Mouse (Mus musculus) lung, embryonic 15.5 days (tissue): ENCODE results near the gene Sec31a. TPM values are rescaled to one million over a fixed set of nuclear protein-coding genes. Genes with fewer than 3 reads are reported as not detected.

Experiments
- ATAC-seq: fragments of 200-750 bp; cut with Nextera tagmentation; 2 replicates; pipeline ENCODE4 v1.8.0; 2017; ENCODE audit warnings: moderate number of reproducible peaks, borderline replicate concordance; ENCODE audit not compliant: low FRiP score, low TSS enrichment; ENCODE audit errors: extremely low read depth
- H3K27ac ChIP-seq: fragments of 300-500 bp; sonication (generic); 2 replicates; pipeline ENCODE4 v1.5.1; 2015; ENCODE audit warnings: moderate library complexity, mild to moderate bottlenecking, inconsistent platforms
- H3K27me3 ChIP-seq: fragments of 300-500 bp; sonication (generic); 2 replicates; pipeline ENCODE4 v1.6.1; 2015; ENCODE audit warnings: inconsistent platforms
- H3K36me3 ChIP-seq: fragments of 300-500 bp; sonication (generic); 2 replicates; pipeline ENCODE4 v1.6.1; 2015; ENCODE audit warnings: inconsistent platforms
- H3K4me1 ChIP-seq: fragments of 300-500 bp; sonication (generic); 2 replicates; pipeline ENCODE4 v1.6.1; 2015; ENCODE audit warnings: inconsistent platforms
- H3K4me2 ChIP-seq: fragments of 300-500 bp; sonication (generic); 2 replicates; pipeline ENCODE4 v1.6.1; 2015; ENCODE audit warnings: inconsistent platforms, mild to moderate bottlenecking, moderate library complexity
- H3K4me3 ChIP-seq: fragments of 300-500 bp; sonication (generic); 2 replicates; pipeline ENCODE4 v1.5.1; 2015; ENCODE audit warnings: mild to moderate bottlenecking, inconsistent platforms
- H3K9ac ChIP-seq: fragments of 300-500 bp; sonication (generic); 2 replicates; pipeline ENCODE4 v1.6.1; 2015; ENCODE audit warnings: inconsistent platforms
- H3K9me3 ChIP-seq: fragments of 300-500 bp; sonication (generic); 2 replicates; pipeline ENCODE4 v1.6.1; 2016; ENCODE audit warnings: inconsistent platforms
- WGBS: fragments of 180-500 bp; shearing (Covaris S2); methylation state at CpG from one replicate; pipeline ENCODE4 v1.1.7; 2015; 5-methylcytosine and 5-hydroxymethylcytosine counted together
- polyA plus RNA-seq: library from polyadenylated mRNA; unstranded; fragments of >200 nt; fragmentation: Nextera tagmentation; extraction: Ambion mirVana; gene quantifications from 2 replicates; pipeline ENCODE4 v1.2.1, GENCODE M21; 2015

The Sec31a gene
- polyA plus RNA-seq, 1 experiment from 2014 or later, result 152 TPM

DNA sequence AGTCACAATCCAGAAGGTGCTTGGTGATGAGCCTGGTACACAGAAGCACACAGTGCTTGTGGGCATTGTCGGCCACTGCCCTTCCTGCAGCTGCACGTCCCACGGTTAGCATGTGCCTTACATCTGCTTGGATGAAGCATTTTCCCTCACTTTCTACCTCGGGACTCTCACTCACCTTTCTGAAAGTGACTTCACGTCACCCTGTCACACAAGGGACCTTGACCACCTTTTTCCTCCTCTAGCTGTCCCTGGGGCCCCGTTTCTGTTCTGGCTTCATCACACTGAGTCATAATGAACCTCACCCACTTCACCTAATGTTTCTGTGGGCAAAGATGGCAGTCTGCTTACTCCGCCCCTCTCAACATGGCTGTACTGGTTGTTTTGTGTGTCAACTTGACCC, 75.0 kb downstream of the Sec31a start:
- Histone ChIP-seq H3K4me2 (no peak overlapping the region), H3K9me3 (no peaks in the 10 kb centered on the region), H3K9ac (no peak overlapping the region), H3K27ac (no peak overlapping the region), H3K36me3 (no peaks in the 10 kb centered on the region), H3K27me3 (no peaks in the 10 kb centered on the region), H3K4me3 (no peak overlapping the region), H3K4me1 (no peaks in the 10 kb centered on the region)
- no peak for ATAC-seq
- 87% methylated on average over 7 of the region's 7 CpGs for WGBS

DNA sequence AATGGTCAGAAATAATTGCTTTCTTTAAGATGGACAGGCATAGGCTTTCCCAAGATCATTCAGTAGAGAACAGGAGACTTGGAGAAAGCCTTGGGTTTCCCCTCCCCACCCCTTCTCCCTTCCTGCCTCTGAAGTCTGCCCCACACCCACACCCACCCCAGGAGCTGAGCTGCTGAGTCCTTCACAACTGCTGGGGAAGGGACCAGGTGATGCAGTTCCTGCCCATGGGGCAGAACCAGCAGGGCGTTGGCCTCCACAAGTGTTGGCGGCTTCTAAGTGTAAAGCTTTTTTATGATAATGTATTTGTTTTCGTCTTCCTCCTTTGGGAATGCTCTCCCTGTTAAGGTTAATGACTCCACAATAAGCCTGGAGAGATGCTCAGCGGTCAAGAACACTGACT, 78.2 kb downstream of the Sec31a start:
- no peak overlapping the region for H3K9ac ChIP-seq

DNA sequence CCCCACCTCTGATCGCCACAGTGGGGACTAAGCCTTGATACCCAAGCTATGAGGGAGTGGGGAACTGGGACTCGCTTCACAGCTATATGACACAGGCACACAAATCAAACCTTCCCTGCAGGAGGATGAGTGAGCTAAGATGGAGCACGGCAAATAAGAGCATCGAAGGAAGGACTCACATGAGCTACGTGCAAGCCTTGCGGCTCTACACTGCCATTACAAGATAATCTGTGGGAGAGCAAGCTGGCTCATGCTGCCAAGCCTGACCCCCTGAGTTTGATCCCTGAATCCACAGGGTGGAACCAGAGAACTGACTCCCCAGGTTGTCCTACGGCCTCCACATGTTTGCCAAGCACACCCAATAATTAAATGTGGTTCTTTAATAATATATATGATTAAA, 79.2 kb downstream of the Sec31a start:
- Histone ChIP-seq H3K4me1 (no peaks in the 10 kb centered on the region), H3K9me3 (no peaks in the 10 kb centered on the region), H3K36me3 (no peaks in the 10 kb centered on the region), H3K4me3 (no peak overlapping the region), H3K9ac (no peak overlapping the region), H3K4me2 (no peak overlapping the region), H3K27ac (no peak overlapping the region), H3K27me3 (no peaks in the 10 kb centered on the region)
- no peak for ATAC-seq
- 78% methylated on average over 7 of the region's 7 CpGs for WGBS

More for the DNA sequence above, 78.2 kb downstream of the Sec31a start:
- H3K27me3 ChIP-seq, result no peaks in the 10 kb centered on the region
- H3K36me3 ChIP-seq, result no peaks in the 10 kb centered on the region
- no peaks in the 10 kb centered on the region for H3K4me1 ChIP-seq
- 84% methylated on average over 4 of the region's 4 CpGs for WGBS
- no peak overlapping the region for H3K4me3 ChIP-seq
- ATAC-seq, result no peak
- H3K27ac ChIP-seq, result no peak overlapping the region
- H3K4me2 ChIP-seq, result no peak overlapping the region
- no peaks in the 10 kb centered on the region for H3K9me3 ChIP-seq

DNA sequence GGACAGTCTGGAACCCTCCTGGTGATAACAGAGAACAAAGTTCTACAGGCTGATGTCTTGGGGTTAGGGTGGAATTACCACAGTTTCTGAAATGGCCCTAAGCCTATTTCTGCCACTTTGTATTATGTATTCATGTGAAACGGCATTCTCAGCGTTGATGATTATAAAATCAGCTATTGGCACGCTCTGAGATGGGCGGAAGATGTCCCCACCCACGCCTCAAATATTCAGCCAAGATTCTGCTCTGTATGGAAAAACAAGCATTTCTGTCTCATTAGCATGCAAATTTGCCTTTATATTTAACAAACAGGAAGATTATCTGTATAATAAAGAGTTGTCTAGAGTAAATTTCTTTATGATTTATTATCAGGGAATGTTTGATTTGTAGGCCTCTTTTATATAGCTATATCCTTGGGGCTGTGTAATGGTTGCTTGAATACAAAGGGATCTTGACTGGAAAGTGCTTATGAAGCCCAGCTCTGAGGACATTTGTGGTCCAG, 80.4 kb downstream of the Sec31a start:
- Histone ChIP-seq H3K27me3 (no peaks in the 10 kb centered on the region), H3K4me2 (no peak overlapping the region), H3K4me3 (no peak overlapping the region), H3K9ac (no peak overlapping the region), H3K36me3 (no peaks in the 10 kb centered on the region), H3K27ac (no peak overlapping the region), H3K9me3 (no peaks in the 10 kb centered on the region), H3K4me1 (no peaks in the 10 kb centered on the region)
- WGBS, result 82% methylated on average over 5 of the region's 5 CpGs
- no peak for ATAC-seq

DNA sequence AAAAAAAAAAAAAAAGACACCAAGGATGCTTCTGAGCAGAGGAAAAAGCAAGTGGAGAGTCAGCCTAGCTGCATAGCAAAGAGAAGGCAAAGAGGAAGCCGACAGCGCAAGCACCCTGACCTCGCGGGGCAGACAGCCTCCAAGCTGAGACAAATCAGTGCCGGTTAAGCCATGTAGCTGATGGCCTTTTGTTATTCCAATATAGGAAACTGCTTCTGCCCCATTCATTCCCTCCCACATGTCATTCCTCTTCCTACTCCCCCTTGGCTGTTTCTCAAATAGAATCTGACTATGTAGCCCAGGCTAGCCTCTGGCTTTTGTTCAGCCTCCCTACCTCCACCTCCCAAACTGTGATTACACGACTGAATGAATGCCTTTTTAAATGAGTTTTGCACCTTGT, 81.3 kb downstream of the Sec31a start:
- 56% methylated on average over 6 of the region's 6 CpGs for WGBS
- no peaks in the 10 kb centered on the region for H3K36me3 ChIP-seq
- no peak overlapping the region for H3K27ac ChIP-seq
- no peaks in the 10 kb centered on the region for H3K9me3 ChIP-seq
- H3K4me2 ChIP-seq, result no peak overlapping the region
- H3K27me3 ChIP-seq, result no peaks in the 10 kb centered on the region
- no peak overlapping the region for H3K9ac ChIP-seq
- no peak overlapping the region for H3K4me3 ChIP-seq
- ATAC-seq, result no peak
- H3K4me1 ChIP-seq, result no peaks in the 10 kb centered on the region

DNA sequence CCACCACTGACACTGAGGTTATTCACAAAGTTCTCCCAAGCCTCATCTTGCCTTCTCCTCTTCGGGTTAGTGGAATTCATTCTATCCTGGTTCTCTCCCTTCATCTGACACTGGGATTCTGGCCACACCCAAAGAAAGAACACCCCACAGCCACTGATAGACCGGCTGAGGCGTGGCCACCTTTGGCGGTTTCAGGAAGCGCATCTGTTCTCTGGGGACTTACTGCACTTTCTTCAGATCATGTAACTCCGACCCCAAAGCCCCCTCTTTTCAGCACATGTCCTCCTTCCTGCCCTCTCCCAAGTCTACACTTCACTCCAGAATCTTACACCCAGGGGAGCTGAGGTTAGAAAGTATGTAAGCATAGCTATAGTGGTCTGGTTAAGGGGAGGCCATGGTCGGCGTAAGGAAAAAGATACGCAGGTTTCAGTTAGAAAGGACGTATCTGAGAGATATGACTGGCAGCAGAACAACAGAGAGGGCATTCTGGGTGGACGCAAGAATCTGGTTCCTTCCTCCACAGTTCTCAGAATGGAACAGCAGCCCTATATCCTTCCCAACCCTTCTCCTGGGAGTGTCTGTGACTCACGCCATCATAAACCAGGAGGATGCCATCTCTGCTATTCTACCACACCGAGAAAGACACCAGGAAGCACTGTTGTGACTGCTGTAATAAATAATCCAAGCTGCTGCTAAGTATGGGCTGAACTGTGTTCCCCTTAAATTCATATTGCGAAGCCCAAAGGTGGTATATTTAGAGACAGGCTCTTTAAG, 82.2 kb downstream of the Sec31a start:
- Histone ChIP-seq H3K27me3 (no peaks in the 10 kb centered on the region), H3K4me1 (no peaks in the 10 kb centered on the region), H3K9me3 (no peaks in the 10 kb centered on the region), H3K4me3 (no peak overlapping the region), H3K36me3 (no peaks in the 10 kb centered on the region), H3K4me2 (no peak overlapping the region), H3K27ac (no peak overlapping the region), H3K9ac (no peak overlapping the region)
- ATAC-seq, result no peak
- WGBS, result 55% methylated on average over 14 of the region's 14 CpGs

DNA sequence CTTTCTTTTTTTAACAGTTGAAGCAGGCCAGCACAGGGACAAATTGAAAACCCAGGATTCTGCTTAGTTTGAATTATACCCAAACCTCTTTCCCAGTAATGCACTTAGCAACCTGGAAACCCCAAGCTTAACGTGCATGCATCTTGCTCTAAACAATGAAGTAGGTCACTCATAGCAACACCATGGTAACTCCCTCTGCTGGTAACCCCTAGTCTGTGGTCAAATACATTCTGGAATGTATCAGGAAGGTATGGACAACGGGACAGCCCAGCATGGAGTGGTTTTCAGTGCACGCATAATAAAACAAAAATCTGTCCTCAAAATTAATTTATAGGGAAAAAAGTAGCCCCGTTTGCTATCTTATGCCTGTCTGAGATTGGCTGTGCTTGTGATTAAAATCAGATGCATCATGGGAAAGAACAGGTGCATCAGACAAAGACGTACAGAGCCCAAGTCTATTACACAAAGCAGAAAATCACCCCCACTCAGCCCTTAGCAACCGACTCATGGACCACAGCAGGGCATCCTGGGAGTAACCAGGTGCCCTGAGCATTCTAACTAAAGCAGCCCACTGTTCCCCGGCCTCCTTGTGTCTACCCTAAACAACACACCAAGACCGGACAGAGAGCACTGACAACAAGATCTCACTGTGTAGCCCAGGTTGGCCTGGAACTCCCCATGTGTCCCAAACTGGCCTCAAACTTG, 83.6 kb downstream of the Sec31a start:
- WGBS, result 69% methylated on average over 8 of the region's 8 CpGs
- H3K27ac ChIP-seq, result no peak overlapping the region

DNA sequence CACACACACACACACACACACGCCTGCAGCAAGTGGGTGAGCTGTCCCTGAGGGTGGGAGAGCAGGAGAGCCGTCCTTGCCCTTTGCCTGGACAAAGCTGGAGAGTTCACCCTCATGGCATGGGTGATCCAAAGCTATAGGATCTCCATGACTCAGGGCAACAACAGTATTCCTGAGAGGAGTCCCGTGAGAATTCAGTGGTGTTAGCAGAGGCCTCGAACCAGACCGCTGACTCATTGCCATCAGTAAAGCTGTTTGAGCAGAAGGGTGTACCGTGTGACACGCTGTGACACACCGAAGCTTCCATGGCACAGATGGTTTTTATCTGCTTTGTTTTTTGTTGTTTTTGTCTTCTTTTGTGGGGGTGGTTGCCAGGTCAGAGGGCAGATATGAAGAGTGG, 84.4 kb downstream of the Sec31a start:
- Histone ChIP-seq H3K27me3 (no peaks in the 10 kb centered on the region), H3K4me2 (no peak overlapping the region), H3K4me3 (no peak overlapping the region), H3K4me1 (no peaks in the 10 kb centered on the region), H3K9me3 (no peaks in the 10 kb centered on the region), H3K36me3 (no peaks in the 10 kb centered on the region), H3K9ac (no peak overlapping the region), H3K27ac (no peak overlapping the region)
- no peak for ATAC-seq
- 88% methylated on average over 8 of the region's 8 CpGs for WGBS

More for the DNA sequence above, 83.6 kb downstream of the Sec31a start:
- H3K36me3 ChIP-seq, result no peaks in the 10 kb centered on the region
- H3K9me3 ChIP-seq, result no peaks in the 10 kb centered on the region
- no peak overlapping the region for H3K9ac ChIP-seq
- no peaks in the 10 kb centered on the region for H3K27me3 ChIP-seq
- ATAC-seq, result no peak
- H3K4me2 ChIP-seq, result no peak overlapping the region
- H3K4me1 ChIP-seq, result no peaks in the 10 kb centered on the region
- no peak overlapping the region for H3K4me3 ChIP-seq

DNA sequence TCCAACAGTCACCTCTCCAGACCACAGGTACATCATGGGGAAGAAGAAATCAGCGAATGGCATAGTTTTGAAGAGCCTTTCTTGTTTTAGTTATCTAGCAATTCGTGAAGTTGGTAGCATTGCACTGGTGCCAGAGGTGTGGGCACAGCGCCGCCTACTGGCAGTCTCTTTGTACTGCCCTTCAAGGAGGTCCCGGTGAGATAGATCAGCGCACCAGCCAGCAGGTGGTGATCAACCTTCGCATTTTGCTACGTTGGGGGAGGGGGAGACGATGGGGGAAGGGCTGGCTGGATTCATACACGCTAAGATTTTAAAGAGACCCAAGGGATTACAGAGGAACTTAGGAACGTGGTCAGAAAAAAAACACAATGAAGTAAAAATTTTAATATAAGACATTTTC, 94.0 kb downstream of the Sec31a start:
- no peak overlapping the region for H3K27ac ChIP-seq
- no peaks in the 10 kb centered on the region for H3K4me1 ChIP-seq
- no peaks in the 10 kb centered on the region for H3K9me3 ChIP-seq
- 1% methylated on average over 11 of the region's 11 CpGs for WGBS
- H3K9ac ChIP-seq, result no peak overlapping the region
- H3K36me3 ChIP-seq, result no peaks in the 10 kb centered on the region
- ATAC-seq, result peak; percentile 34; the same call in 1 of the 2 replicates
- no peak overlapping the region for H3K4me3 ChIP-seq
- 0 out of 2 replicates have a peak, but pooled peaks cover 3% of the 10 kb centered on the region for H3K27me3 ChIP-seq
- no peak overlapping the region for H3K4me2 ChIP-seq

DNA sequence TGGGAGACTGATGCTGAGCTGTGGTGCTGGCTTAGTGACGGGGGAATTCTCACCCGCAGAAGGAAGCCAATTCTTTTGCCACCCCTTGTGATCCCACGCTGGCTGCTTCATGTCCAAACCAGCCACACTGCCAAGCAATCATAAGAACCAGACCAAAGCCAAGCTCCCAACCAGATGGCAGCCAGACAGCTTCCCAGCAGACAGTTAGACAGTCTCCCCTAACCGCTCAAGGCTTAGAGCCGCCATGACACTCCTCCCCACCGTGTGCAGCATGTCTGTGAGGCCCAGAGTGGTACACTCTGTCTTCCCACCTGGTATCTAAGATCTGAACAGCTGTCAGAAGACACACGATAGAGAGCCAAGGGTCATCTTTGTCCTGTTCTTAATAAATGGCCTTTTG, 98.2 kb downstream of the Sec31a start:
- WGBS, result 44% methylated on average over 7 of the region's 7 CpGs
- no peak overlapping the region for H3K4me2 ChIP-seq
- H3K27ac ChIP-seq, result no peak overlapping the region
- no peaks in the 10 kb centered on the region for H3K36me3 ChIP-seq
- H3K4me3 ChIP-seq, result no peak overlapping the region
- H3K9me3 ChIP-seq, result no peaks in the 10 kb centered on the region
- no peak for ATAC-seq
- no peaks in the 10 kb centered on the region for H3K4me1 ChIP-seq
- no peak overlapping the region for H3K9ac ChIP-seq
- 0 out of 2 replicates have a peak, but pooled peaks cover 3% of the 10 kb centered on the region for H3K27me3 ChIP-seq

DNA sequence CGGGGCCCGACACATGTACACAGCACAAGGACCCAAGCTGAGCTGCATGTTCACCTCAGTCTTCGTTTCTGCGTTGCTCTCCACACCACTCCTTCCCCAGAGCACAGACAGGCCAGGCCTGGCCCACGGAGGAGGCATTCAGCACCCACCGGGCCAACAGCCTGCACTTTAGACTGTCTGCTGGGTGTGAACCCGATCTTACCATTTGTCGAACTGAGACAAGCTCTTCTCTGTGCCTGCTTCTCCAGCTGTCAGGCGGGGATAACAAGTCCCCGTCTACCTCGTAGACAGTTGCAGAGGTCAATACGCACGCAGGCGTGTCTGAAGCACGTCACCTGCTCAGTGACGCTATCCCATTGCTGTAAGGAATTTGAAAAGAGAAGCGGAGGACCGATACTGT, 99.0 kb downstream of the Sec31a start:
- no peaks in the 10 kb centered on the region for H3K9me3 ChIP-seq
- no peaks in the 10 kb centered on the region for H3K36me3 ChIP-seq
- H3K9ac ChIP-seq, result no peak overlapping the region
- H3K4me3 ChIP-seq, result no peak overlapping the region
- no peak overlapping the region for H3K27ac ChIP-seq
- H3K4me2 ChIP-seq, result no peak overlapping the region
- no peak; the same call in 1 of the 2 replicates for ATAC-seq
- 0 out of 2 replicates have a peak, but pooled peaks cover 3% of the 10 kb centered on the region for H3K27me3 ChIP-seq
- 33% methylated on average over 18 of the region's 18 CpGs for WGBS
- no peaks in the 10 kb centered on the region for H3K4me1 ChIP-seq

DNA sequence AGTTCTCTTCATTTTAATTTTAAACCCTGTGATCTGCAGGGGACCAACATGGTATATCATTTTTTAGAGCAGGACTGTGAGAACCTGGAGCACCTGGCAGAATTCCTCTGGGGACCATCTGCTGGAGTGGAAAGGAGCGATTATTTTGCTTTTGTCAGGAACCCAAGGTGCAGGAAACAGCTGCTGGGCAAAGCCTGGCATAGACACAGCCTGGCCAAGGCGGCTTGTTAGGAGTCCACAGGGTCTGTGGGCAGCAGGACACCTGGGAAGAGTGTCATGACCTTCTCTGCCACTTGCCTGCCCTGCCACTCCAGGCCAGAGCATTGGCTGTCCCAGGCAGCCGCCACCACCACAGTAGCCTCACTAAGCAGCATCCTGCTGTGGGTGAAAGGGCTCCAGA, 100.4 kb downstream of the Sec31a start:
- ATAC-seq, result no peak
- Histone ChIP-seq H3K4me2 (no peak overlapping the region), H3K36me3 (no peaks in the 10 kb centered on the region), H3K9ac (no peak overlapping the region), H3K9me3 (no peaks in the 10 kb centered on the region), H3K4me1 (no peaks in the 10 kb centered on the region), H3K27ac (no peak overlapping the region), H3K4me3 (no peak overlapping the region), H3K27me3 (0 out of 2 replicates have a peak, but pooled peaks cover 3% of the 10 kb centered on the region)
- WGBS, result 55% methylated on average over 3 of the region's 3 CpGs
